Mouse (Mus musculus) embryonic facial prominence, embryonic 13.5 days (tissue): Measurements from ENCODE around the gene Traf7. TPM values are rescaled to one million over a fixed set of nuclear protein-coding genes. Genes with fewer than 3 reads are reported as not detected.

ENCODE experiments used
- ATAC-seq: fragments of 200-750 bp; cut with Nextera tagmentation; 2 replicates; pipeline ENCODE4 v1.8.0; 2017; ENCODE audit warnings: low read depth; ENCODE audit not compliant: insufficient number of reproducible peaks, insufficient read depth, low FRiP score, low TSS enrichment
- H3K27ac ChIP-seq: fragments of 300-500 bp; sonication (generic); 2 replicates; pipeline ENCODE4 v1.5.1; 2015; ENCODE audit warnings: moderate library complexity, mild to moderate bottlenecking, inconsistent platforms
- H3K27me3 ChIP-seq: fragments of 300-500 bp; sonication (generic); 2 replicates; pipeline ENCODE4 v1.6.1; 2015; ENCODE audit warnings: mild to moderate bottlenecking, inconsistent platforms
- H3K36me3 ChIP-seq: fragments of 300-500 bp; sonication (generic); 2 replicates; pipeline ENCODE4 v1.6.1; 2015; ENCODE audit warnings: mild to moderate bottlenecking, inconsistent platforms
- H3K4me1 ChIP-seq: fragments of 300-500 bp; sonication (generic); 2 replicates; pipeline ENCODE4 v1.6.1; 2015; ENCODE audit warnings: inconsistent platforms
- H3K4me2 ChIP-seq: fragments of 300-500 bp; sonication (generic); 2 replicates; pipeline ENCODE4 v1.6.1; 2015; ENCODE audit warnings: moderate library complexity, mild to moderate bottlenecking, inconsistent platforms
- H3K4me3 ChIP-seq: fragments of 300-500 bp; sonication (generic); 2 replicates; pipeline ENCODE4 v1.5.1; 2015; ENCODE audit warnings: mild to moderate bottlenecking, inconsistent platforms
- H3K9ac ChIP-seq: fragments of 300-500 bp; sonication (generic); 2 replicates; pipeline ENCODE4 v1.6.1; 2015; ENCODE audit warnings: mild to moderate bottlenecking, inconsistent platforms
- H3K9me3 ChIP-seq: fragments of 300-500 bp; sonication (generic); 2 replicates; pipeline ENCODE4 v1.6.1; 2016; ENCODE audit warnings: inconsistent platforms
- WGBS: fragments of 180-500 bp; shearing (Covaris S2); methylation state at CpG from one replicate; pipeline ENCODE4 v1.1.7; 2015; ENCODE audit warnings: mixed read lengths; 5-methylcytosine and 5-hydroxymethylcytosine counted together
- polyA plus RNA-seq: library from polyadenylated mRNA; unstranded; fragments of >200 nt; fragmentation: Nextera tagmentation; extraction: Ambion mirVana; gene quantifications from 2 replicates; pipeline ENCODE4 v1.2.1, GENCODE M21; 2015

Gene Traf7
- polyA plus RNA-seq, 1 experiment from 2014 or later, result 97.1 TPM

GRCm38 (mm10) chr17:24540375-24540774 is 12.6 kb upstream of the Traf7 start:
- H3K36me3 ChIP-seq, result no peaks in the 10 kb centered on the region
- no peak overlapping the region for H3K4me2 ChIP-seq
- no peak overlapping the region for H3K27ac ChIP-seq
- H3K4me1 ChIP-seq, result 0 out of 2 replicates have a peak, but pooled peaks cover 5% of the 10 kb centered on the region
- no peak for ATAC-seq
- no peak overlapping the region for H3K4me3 ChIP-seq
- 11% methylated on average over 3 of the region's 3 CpGs for WGBS
- peaks cover 7% of the 10 kb centered on the region for H3K27me3 ChIP-seq
- no peak overlapping the region for H3K9ac ChIP-seq
- no peaks in the 10 kb centered on the region for H3K9me3 ChIP-seq

GRCm38 (mm10) chr17:24538950-24539349 is 11.2 kb upstream of the Traf7 start:
- 67% methylated on average over 8 of the region's 8 CpGs for WGBS
- Histone ChIP-seq H3K4me1 (no peaks in the 10 kb centered on the region), H3K27ac (no peak overlapping the region), H3K27me3 (no peaks in the 10 kb centered on the region), H3K4me3 (no peak overlapping the region), H3K4me2 (no peak overlapping the region), H3K9me3 (no peaks in the 10 kb centered on the region), H3K36me3 (no peaks in the 10 kb centered on the region), H3K9ac (no peak overlapping the region)
- ATAC-seq, result no peak

DNA sequence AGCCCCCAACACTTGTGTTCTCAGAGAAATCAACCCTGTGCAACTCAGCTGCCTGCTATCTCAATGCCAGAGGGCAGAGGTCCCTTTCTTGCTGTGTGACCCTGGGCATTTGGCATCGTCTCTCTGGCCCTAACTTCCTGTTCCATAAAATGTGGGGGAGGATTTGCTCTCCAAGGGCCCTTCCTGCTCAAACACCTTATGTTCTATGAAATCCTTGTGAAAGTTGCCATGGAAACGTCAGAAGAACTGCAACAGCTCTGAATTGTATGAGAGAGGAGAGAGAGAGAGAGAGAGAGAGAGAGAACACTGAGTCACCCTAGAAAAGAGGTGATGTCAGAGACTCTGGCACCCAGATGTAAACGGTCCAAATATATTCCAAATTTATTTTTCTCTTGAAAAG is 9.8 kb upstream of the Traf7 start:
- Histone ChIP-seq H3K4me2 (no peak overlapping the region), H3K36me3 (no peaks in the 10 kb centered on the region), H3K4me1 (peaks cover 13% of the 10 kb centered on the region), H3K4me3 (no peak overlapping the region), H3K9me3 (no peaks in the 10 kb centered on the region), H3K27ac (no peak overlapping the region), H3K27me3 (no peaks in the 10 kb centered on the region), H3K9ac (0 out of 2 replicates have a peak overlapping the region, but pooled peaks have one; percentile 27)
- 44% methylated on average over 3 of the region's 3 CpGs for WGBS
- no peak for ATAC-seq

- peaks cover 35% of the 10 kb centered on the region for H3K4me1 ChIP-seq
- WGBS, result 43% methylated on average over 5 of the region's 5 CpGs
- H3K9me3 ChIP-seq, result no peaks in the 10 kb centered on the region
- no peak overlapping the region; the same call in 1 of the 2 replicates for H3K27ac ChIP-seq
- H3K27me3 ChIP-seq, result no peaks in the 10 kb centered on the region
- peaks cover 7% of the 10 kb centered on the region; the same call in 1 of the 2 replicates for H3K36me3 ChIP-seq
- ATAC-seq, result no peak
- no peak overlapping the region for H3K4me2 ChIP-seq
- no peak overlapping the region for H3K4me3 ChIP-seq
- 0 out of 2 replicates have a peak overlapping the region, but pooled peaks have one; percentile 21 for H3K9ac ChIP-seq
These were observed 7.6 kb upstream of the Traf7 start for GRCm38 (mm10) chr17:24535300-24535699.

DNA sequence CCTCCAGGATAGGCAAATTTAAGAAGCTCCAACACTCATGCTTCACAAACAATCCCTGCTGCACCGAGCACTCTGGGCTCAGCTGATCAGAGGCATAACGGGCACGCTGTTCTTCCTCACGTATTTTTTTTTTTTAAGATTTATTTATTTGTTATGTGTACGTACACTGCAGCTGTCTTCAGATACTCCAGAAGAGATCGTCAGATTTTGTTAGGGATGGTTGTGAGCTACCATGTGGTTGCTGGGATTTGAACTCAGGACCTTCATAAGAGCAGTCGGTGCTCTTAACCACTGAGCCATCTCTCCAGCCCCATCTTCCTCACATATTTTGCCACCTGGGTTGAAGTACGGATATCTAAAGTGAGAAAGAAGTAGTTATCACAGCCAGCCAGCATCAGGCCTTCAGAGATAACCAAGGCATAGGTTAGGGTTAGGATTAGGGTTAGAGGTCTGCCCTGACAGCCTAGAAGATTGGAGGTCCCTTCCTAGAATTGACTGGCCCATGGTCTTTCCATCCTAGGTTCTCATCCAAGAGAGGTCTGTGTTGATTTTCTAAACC is 6.5 kb upstream of the Traf7 start, which contains the start of gene Rab26:
Rab26 (minus strand) TSS at position 51 of the 559 bp plus-strand sequence.
- peaks cover 17% of the 10 kb centered on the region for H3K36me3 ChIP-seq
- H3K27ac ChIP-seq, result no peak within 1 kb of the TSS; the same call in 1 of the 2 replicates
- peak within 1 kb of the TSS; percentile 82 for H3K4me2 ChIP-seq
- no peaks in the 10 kb centered on the region for H3K27me3 ChIP-seq
- peaks cover 46% of the 10 kb centered on the region for H3K4me1 ChIP-seq
- H3K9me3 ChIP-seq, result no peaks in the 10 kb centered on the region
- H3K9ac ChIP-seq, result peak within 1 kb of the TSS; percentile 66
- no peak for ATAC-seq
- H3K4me3 ChIP-seq, result peak within 1 kb of the TSS; percentile 41
- 87% methylated on average over 8 of the region's 8 CpGs for WGBS

GRCm38 (mm10) chr17:24533099-24533992 is 5.6 kb upstream of the Traf7 start:
- H3K27ac ChIP-seq, result no peak overlapping the region; the same call in 1 of the 2 replicates
- H3K4me3 ChIP-seq, result peak overlapping the region; percentile 41
- H3K27me3 ChIP-seq, result no peaks in the 10 kb centered on the region
- no peaks in the 10 kb centered on the region for H3K9me3 ChIP-seq
- H3K36me3 ChIP-seq, result peaks cover 19% of the 10 kb centered on the region
- peak; percentile 67; the same call in 1 of the 2 replicates for ATAC-seq
- 8% methylated on average over 53 of the region's 53 CpGs for WGBS
- peak overlapping the region; percentile 66 for H3K9ac ChIP-seq
- peak overlapping the region; percentile 82 for H3K4me2 ChIP-seq
- H3K4me1 ChIP-seq, result peaks cover 50% of the 10 kb centered on the region

DNA sequence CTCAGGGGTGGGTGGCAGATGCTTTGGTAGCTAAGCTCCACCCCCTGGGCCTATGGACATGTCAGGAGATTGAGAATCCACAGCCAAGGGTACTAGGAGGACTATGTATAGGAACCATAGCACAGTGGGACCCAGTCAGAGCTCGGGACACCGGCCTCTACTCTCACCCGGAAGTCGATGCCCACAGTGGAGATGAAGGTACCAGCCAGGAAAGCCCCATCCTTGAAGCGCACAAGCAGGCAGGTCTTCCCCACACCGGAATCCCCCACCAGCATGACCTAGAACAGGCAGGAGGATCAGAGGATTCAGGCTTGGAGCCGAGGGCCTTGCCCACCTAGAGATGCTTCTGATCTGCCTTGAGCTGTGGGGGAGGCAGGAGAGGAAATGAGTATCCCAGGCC is 4.3 kb upstream of the Traf7 start:
- ATAC-seq, result no peak
- 75% methylated on average over 7 of the region's 7 CpGs for WGBS
- Histone ChIP-seq H3K9ac (peak overlapping the region; percentile 47; the same call in 1 of the 2 replicates), H3K36me3 (peaks cover 19% of the 10 kb centered on the region), H3K27ac (no peak overlapping the region), H3K4me2 (no peak overlapping the region), H3K9me3 (no peaks in the 10 kb centered on the region), H3K4me1 (peaks cover 50% of the 10 kb centered on the region), H3K27me3 (no peaks in the 10 kb centered on the region), H3K4me3 (no peak overlapping the region)

- Histone ChIP-seq H3K9me3 (no peaks in the 10 kb centered on the region), H3K4me1 (peaks cover 59% of the 10 kb centered on the region), H3K4me3 (no peak overlapping the region), H3K4me2 (no peak overlapping the region), H3K9ac (peak overlapping the region; percentile 47), H3K27ac (no peak overlapping the region), H3K27me3 (no peaks in the 10 kb centered on the region), H3K36me3 (peaks cover 19% of the 10 kb centered on the region)
- no peak for ATAC-seq
- 69% methylated on average over 3 of the region's 3 CpGs for WGBS
These were observed 3.3 kb upstream of the Traf7 start for GRCm38 (mm10) chr17:24531064-24531463.

- H3K9me3 ChIP-seq, result no peaks in the 10 kb centered on the region
- peaks cover 62% of the 10 kb centered on the region for H3K4me1 ChIP-seq
- H3K27ac ChIP-seq, result peak overlapping the region; percentile 91; the same call in 1 of the 2 replicates
- H3K9ac ChIP-seq, result peak overlapping the region; percentile 92
- no peaks in the 10 kb centered on the region for H3K27me3 ChIP-seq
- WGBS, result 25% methylated on average over 8 of the region's 8 CpGs
- H3K4me3 ChIP-seq, result peak overlapping the region; percentile 74
- no peak for ATAC-seq
- H3K4me2 ChIP-seq, result peak overlapping the region; percentile 77
- peaks cover 20% of the 10 kb centered on the region for H3K36me3 ChIP-seq
These were observed 2.8 kb upstream of the Traf7 start for GRCm38 (mm10) chr17:24530361-24531050.

GRCm38 (mm10) chr17:24529883-24530282 is 2.1 kb upstream of the Traf7 start:
- peak overlapping the region; percentile 74 for H3K4me3 ChIP-seq
- peaks cover 67% of the 10 kb centered on the region for H3K4me1 ChIP-seq
- H3K9ac ChIP-seq, result peak overlapping the region; percentile 92
- H3K27ac ChIP-seq, result peak overlapping the region; percentile 91
- no peak for ATAC-seq
- peak overlapping the region; percentile 77 for H3K4me2 ChIP-seq
- H3K27me3 ChIP-seq, result no peaks in the 10 kb centered on the region
- WGBS, result 23% methylated on average over 5 of the region's 5 CpGs
- peaks cover 23% of the 10 kb centered on the region for H3K36me3 ChIP-seq
- no peaks in the 10 kb centered on the region for H3K9me3 ChIP-seq

- WGBS, result 2% methylated on average over 4 of the region's 4 CpGs
- no peaks in the 10 kb centered on the region for H3K27me3 ChIP-seq
- ATAC-seq, result no peak
- H3K9me3 ChIP-seq, result no peaks in the 10 kb centered on the region
- H3K4me1 ChIP-seq, result peaks cover 67% of the 10 kb centered on the region
- peaks cover 23% of the 10 kb centered on the region for H3K36me3 ChIP-seq
- H3K27ac ChIP-seq, result peak overlapping the region; percentile 91
- peak overlapping the region; percentile 92 for H3K9ac ChIP-seq
- peak overlapping the region; percentile 77 for H3K4me2 ChIP-seq
- peak overlapping the region; percentile 74 for H3K4me3 ChIP-seq
These were observed 1.3 kb upstream of the Traf7 start for GRCm38 (mm10) chr17:24529007-24529451.
